Mouse (Mus musculus): ENCODE measurements at regions not wholly inside any gene's neighbourhood (a gene's known extent, or its start where the extent isn't known, plus 50 kb on each side); places are given as distances from the start of the nearest gene placed in this dataset.

DNA sequence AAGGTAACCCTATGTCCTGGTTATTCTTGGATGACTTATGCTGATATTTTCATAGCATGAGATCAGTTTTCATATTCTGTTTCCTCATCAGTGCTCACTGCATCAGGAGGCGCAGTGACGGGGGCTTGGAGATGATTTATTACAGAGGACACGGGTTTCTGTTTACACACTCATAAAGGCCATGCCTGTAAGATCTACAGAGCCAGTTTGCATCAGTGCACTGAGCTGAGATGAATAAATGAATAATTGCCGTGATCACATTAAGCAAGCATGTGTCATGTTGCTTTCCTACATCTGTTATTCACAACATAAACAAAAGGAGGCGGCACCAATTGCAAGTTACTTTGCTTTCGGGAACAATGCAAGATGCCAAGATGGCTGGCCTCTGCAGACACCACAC is 271.6 kb downstream of the Rnf144a start:
- no peak for DNase-seq

DNA sequence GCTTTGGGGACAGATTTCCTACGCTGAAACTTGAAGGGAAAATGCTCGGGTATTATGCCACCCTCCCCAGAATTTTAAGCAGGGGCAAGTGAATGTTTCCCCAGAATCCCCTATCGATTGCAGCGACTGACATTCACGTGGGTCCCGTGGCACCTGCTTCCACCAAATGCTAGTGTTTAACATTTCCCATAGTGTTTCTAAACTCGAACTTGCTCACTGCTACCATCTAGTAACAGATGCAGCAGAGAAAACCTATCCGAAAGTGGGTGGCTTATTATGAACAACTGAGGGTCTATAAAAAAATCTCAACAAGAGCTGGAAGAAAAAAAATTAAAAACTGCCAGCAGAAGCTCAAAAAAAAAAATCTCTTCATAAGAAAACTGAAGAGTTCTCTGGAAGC is 284.2 kb downstream of the Rnf144a start:
- DNase-seq: no peak

DNA sequence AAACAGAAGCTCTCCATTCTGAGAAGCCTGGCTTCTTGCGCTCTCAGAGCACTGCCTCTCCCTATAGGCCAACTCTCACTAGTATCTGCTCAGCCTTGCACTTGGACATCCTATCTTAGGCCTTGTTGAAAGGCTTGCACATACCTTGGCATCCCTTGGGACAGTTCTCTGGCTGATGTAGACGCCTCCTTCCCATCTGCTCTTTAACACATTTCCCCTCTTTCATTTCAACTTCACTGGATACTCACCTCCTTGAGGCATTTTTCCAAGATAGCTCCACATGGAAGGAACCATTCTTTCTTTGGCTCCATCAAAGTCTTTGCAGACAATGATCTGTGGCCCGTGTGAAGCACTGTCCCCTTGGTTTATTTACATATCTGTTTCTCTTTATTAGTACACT is 285.0 kb downstream of the Rnf144a start:
- no peak for DNase-seq

DNA sequence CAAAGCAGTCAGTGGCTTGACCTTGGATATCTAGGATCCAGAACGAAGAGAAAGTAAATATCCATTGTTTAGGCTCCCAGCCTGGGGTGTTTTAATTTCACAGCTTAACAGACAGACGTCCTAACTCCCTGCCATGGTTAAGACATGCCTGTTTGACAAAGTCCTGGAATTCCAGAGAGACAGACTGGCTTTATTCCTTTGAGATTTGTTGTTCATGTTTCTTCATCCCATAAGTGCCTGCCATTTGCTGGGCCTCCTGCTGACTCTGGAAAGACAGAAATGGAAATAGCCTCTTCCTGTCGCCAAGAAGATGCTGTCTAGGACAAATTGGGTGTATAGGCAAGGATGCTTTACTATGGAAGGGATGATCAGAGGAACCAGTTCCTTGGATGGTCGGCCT is 285.5 kb downstream of the Rnf144a start:
- no peak for DNase-seq

DNA sequence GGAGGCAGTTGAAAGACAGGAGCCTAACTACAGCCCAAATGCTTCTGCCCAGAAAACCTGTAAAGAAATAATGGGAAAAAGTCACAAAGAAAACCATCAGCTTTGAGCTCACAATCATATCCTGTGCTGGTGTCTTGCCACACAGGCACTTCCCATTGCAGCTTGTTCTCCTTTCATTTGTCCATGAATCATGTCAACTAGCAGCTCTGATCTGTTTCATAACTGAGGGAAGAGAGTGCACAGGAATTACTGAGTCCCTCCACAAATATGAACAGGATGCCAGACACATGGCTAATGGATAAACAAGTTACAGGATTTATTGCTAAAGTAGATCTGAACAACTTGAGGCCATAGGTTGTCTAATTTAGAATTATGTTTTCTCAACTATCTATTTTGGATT is 286.2 kb downstream of the Rnf144a start:
- no peak for DNase-seq

DNA sequence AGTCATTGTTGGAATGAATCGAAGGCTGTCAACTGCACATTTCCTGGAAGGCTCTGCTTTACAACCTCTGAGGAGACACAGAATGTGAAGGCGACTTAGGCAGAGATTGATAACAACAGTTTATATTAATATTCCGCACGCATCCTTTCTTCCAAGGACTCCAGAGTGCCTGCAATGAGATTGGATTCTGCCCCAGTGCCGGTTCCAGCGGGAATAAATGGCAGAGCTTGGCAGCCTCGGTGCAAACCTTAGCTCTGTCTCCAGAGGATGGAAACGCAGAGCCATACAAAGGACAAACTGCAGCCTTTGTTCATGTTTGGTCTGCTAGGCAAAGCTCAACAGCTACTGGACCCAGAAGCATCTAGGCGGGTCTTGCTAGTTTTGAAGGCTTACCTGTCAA is 288.8 kb downstream of the Rnf144a start:
- DNase-seq: no peak

DNA sequence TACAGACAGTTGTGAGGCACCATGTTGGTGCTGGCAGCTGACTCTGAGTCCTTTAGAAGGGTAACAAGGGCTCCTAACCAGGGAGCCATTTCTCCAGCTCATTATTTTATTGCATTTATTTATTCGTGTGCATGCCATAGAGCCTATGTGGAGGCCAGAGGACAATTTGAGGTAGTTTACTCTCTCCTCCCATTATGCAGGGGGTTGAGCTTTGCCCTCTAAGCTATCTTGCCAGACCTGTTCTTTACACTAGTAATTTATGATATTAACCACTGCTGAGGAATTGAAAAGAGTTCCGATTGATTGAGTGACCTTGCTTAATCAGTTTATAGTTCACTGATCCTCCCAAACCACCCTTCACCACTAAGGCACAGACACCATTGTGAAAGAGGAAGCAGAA is 290.8 kb downstream of the Rnf144a start:
- DNase-seq: no peak

DNA sequence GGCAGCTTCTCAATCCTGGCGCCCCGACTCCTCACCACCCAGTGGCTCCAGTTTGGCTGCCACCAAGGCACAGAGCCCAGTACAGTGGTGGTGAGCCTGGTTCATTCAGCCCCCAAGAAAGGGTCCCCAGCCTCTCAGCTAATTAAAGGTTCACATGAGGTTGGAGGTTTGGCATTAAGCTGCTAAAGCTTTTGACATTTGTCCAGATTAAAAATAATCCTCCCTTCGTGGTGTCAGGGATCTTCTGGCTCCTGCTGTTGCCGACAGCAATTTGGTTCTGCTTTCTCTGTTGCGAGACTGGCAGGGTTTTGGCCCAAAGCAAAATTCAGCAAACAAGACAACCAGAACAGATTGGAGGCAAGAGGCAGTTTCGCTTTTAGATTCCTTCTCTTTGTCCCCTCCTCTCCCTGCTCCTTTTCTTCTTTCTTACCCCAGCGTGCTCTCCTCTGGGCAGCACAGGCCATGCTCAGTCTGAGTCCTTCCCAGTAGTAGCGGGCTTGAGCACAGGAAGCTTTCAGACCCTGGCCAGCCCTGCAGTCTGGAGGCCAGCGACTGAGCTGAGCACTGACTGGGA is 299.6 kb downstream of the Rnf144a start:
- no peak for DNase-seq

DNA sequence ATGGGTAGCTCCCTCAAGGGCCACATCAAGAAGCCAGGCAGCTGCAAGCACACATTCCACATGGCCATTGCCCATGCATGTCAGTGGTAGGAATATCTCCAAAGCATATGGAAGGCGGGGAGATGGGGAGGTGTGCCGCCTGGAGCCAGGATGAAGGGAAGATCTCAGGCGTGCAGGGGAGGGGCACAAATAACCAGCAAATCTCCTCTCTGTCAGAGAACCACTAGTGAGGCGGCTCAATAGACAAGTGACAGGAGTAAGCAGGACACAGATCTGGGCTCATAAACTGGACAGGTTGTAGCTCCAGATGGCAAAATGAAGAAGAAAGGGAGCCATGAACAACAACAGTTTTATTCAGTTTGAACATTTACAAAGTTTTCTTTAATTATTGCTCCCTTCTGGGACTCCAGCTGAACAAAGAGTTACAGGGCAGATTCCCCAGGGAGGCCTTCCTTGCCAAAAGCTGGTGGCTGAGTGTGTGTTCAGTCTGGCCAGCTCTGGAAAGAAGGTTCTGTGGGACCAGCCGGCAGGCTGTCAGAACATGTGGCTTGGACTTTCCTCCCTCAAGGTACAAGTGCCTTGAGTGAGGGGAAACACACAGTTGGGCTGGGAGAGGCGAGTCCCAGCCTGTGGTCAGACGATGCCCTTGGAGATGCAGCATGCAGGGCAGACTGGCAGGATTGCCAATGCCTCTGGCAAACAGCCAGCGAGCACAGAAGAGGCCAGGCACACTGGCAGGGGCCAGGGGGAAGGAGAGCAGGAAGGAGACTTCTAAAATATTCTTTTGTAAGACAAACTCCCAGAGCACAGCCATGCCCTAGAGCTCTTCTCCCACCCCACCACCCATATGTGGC is 302.7 kb downstream of the Rnf144a start:
- peak; percentile 56 to 61 for DNase-seq

DNA sequence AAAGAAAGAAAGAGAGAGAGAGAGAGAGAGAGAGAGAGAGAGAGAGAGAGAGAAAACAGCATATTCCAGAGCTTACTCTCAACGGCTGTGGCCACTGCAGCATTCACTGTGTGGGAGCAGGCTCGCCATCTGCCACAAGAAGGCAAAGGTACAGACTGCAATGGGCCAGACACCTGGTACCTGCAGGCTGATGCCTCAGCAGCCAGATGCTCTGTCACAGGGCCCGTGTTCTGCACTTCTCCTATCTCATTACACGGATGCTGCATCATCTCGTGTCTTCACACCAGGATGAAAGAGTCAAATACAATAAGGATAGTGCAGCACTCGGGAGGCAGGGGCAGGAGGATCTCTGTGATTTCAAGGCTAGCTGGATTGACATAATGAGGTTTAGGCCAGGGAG is 305.2 kb downstream of the Rnf144a start:
- DNase-seq: no peak

DNA sequence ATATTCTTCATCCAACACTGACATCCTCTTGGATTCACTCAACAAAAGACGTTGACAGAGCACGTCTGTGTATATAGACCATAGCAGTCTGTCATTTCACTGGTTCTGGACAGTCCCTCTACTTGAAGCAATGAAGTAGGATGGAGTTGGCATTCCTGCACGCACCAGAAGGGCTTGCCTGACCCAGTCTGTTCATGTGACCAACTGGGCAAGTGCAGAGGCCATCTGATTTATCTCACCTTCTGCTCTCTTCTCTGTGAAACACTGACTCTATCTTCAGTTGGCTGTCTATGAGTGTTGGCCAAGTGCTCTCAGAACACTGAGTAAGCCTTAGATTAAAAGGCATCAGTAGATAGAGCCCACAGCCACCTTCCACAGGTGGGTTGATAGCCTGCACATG is 310.7 kb downstream of the Rnf144a start:
- DNase-seq: no peak

DNA sequence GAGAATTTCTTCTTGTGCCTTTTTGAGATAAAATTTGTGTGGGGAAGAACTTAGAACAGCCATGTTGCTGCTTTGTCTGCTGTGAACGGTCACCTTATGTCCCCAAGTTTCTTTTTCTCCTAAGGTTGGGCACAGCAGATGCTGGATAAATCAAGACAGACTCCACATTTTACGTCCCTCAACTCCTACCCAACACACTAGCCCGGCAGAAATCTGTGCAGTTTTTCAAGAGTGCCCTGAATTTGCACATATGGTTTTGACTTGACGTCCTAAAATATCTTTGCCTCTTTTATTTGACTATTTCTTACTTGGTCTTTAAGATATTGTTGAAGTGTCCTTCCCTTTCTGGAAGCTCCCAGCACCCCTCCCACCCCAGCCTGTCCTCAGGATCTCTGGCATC is 312.7 kb downstream of the Rnf144a start:
- no peak for DNase-seq

DNA sequence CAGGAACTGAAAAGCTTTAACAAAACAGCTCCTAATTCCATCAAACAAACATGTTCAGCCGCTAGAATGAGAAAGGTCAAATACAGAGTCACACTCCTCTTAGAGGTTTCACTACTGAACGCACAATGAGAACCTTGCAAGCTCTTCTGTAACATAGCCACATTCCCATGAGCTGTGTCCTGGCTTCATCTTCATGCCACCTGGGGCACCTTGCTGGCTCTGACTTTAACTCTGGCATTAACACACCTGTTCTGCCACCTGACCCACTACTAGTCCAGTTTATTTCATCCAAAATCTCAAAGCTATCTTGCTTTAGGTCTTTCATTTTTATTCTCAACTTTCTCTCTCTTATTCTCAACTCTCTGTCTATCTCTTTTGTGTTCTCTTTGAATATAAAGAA is 314.9 kb downstream of the Rnf144a start:
- no peak for DNase-seq

DNA sequence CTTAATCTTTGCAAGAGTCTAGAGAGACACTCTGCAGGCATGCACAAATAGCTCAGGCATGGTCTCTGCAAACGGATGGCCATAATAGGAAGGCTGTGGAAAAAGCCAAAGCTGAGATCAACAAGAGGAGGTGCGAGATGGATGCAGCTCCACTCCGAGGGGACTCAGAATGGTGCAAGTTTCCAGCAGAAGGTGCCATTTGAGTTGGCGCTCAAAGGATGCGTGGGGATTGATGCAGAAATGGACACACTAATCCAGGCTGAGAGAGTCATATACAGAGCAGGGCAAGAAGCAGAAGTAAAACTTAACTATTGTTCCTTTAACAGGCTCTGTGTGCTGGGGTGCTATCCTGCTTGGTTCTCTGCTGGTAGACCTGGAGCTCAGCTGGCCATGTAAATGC is 315.9 kb downstream of the Rnf144a start:
- no peak for DNase-seq

DNA sequence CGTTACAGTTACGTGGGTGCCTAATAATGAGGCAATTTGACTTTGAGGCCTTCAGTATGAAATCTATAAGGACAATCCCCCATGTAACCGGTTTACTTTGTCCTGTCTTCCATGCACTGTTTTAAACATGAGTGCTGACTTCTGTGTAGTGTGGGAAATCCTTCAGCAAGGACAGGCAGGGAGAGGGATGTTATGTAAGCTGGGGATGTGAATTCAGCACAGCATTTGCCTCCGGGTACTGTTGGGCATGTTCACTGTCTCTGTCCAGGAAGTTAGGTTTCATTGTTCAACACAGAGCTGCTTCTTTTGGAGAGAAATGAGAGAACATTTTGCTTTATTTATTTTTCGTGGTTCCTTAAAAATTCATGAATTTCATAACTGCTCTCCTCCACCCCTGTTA is 322.7 kb downstream of the Rnf144a start:
- DNase-seq: no peak

DNA sequence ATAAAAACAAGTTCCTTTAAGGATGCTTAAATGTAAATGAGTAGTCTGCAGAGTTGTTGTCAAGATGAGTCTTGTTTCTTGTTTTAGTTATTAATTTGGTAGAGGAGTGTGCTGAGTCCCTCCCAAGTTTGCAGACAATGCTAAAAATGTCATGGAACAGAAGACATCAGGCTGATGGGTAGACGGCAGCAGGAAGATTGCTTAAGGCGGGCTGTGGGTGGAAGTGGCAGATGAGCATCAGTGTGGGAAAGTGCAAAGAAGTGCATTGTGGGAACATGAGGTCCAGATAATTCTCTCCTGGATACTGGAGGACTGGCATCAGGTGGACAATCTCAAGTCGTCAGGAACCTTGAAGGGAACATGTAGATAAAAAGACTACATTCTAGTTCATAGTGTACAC is 323.2 kb downstream of the Rnf144a start:
- DNase-seq: no peak

DNA sequence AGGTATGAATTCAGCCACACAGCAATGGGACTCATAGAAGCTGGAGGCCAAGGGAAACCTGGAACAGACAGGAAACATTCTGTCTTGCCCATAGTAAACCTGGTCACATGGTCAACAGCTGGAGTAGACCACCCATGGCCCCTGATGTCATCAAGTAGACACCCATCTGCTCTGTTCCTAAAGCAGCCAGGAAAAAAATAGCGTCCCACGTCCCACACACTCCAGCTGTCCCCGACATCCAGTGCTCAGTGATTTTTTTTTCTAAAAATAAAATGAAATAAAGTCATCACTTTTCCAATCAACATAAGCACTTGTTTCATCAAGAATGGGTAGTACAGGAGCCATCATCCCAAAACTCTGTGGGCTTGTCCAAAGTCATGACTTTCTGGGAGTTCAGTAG is 326.7 kb downstream of the Rnf144a start:
- no peak for DNase-seq

DNA sequence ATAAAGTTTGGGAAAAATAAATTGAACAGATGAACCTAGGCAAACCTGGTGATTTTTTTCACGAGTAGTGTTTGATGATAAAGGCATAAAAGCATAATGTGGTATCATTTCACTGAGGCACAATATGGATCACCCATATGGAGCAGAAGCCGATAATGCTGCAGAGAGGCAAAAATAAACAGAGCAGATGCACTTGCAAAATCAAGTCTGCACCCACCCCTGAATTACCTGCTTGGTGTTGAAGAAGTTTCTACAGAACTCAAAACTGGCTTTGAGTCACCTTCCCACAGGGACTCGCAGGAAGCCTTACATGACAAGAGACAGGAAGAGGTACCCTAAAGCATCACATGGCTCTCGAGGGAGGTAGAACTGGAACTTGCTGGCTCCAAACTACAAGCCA is 328.1 kb downstream of the Rnf144a start:
- DNase-seq: no peak

DNA sequence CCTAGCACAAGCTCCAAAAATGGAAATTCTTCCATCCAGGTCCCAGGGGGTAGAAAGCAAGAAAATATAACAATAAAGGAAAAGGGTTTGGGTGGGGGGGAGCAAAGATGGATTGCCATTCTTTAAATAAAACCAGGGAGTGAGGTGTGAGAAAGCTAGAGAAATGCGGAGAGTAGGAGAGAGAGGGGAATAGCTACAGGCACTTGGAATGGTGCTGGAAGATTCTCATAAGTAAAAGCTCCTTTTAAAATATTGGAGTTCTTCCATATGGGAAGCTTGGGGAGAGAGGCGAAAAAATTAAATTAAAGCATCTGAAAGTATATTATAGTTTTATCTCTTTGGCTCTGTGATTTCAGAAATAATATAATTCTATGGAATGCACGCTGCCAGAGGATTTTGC is 328.6 kb downstream of the Rnf144a start:
- no peak for DNase-seq

DNA sequence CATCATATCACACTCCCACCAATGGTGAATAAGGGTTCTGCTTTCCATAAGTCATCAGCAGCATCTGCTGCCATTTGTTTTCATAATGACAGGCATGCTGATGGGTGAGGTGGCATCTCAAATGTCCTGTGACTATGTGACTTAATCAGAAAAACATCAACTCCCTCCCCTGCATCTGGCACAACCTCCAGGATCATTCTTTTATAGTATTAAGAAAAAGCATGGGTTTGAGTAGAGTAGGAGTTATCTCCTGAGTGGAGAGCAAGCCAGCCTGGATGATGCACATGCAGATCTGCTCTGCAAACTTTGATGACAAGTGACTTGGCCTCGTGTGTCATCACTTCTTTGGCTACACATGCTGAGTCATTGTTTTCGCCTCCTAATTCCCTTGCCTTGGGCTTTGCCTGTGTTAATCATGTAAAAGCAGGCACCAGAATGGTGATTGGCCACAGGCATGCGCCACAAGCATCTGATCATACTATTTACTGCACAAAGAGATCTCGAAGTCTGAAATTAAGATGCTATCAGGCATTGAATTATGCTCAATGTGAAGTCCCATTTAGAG is 335.9 kb downstream of the Rnf144a start:
- no peak for DNase-seq

DNA sequence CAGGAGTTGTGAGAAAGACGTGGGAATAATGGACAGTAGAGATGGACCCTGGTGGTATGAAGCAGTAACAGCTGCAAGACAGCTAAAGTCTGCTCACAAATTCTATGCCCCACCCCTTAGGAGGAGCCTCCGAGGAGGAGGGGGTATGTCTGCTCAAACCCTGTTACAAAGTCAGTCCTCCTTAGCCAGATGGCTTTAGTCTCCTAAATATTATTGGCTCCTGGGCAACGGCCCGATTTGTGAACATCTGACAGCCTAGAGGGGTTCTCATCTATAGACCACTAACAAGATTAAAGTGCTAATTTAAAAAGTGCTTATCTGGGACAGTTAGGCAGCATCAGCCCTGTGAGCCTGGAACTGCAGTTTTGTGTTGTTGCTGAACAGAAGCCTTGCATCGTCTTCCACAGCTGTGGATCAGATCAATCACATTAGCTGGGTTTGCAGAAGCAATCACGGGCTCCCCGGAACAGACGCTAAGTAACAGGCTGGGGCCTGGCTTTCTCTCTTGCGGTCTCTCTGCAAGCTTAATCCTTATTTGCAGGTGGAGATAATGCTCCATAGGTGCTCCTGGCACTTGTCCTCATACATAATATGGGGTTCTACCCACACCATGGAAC is 339.3 kb downstream of the Rnf144a start:
- DNase-seq: no peak

DNA sequence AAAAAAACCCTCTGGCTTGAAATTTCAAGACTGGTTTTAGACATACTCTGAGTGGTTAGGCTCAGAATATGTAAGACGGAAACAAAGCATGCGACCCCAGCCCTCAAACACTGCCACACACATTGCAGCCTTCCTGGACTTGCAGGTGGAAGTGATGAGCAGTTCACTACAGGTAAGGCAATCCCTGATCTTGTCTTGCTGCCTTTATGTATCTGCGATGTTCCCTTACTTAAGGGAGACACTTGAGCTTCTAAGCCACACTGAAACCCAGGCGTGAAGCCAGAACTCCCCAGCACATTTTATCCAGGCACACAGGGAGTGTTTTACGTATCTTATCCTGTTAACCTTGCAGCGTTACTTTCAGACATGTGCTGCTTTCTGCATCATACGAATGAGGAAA is 342.9 kb downstream of the Rnf144a start:
- no peak for DNase-seq

DNA sequence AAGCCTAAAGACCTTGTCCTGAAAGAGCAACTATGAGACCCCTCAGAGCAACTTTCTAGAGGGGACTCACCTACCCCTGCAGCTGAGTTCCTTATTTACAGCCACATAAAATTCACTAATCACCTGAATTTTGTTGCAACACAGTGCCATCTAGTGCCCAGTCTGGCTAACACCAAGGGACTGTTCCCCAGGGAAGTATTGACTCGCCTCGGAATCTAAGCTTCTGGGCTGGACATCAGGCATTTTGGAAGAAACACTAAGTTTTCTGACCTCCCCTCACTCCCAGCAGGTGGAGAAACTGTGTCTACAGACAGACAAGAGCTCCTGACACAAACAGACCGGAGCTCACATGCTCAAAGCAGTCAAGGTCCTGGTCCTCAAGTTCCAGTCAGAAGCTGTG is 343.4 kb downstream of the Rnf144a start:
- peak; percentile 52 to 66 for DNase-seq

DNA sequence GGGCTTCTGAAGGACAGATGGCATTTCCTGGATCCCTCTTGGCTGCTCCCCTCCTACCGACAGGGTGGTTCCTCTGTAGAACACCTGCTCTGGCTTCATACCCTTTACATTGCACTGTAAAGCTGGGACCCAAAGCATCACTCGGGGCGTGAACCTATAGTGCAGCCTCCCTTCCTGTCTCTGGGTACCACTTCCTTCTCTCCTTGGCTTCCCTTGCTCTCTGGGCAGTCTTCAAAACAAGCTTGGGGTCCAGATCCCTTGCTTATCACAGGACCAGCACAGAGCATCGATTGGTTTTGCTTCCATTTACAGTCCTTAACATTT is 346.4 kb downstream of the Rnf144a start:
- DNase-seq: no peak
